Mouse (Mus musculus): Measurements from ENCODE around the gene Vps36. TPM values are rescaled to one million over a fixed set of nuclear protein-coding genes. Genes with fewer than 3 reads are reported as not detected.

The Vps36 gene
- polyA plus RNA-seq, 2 experiments = 4.9 to 7.8 TPM

DNA sequence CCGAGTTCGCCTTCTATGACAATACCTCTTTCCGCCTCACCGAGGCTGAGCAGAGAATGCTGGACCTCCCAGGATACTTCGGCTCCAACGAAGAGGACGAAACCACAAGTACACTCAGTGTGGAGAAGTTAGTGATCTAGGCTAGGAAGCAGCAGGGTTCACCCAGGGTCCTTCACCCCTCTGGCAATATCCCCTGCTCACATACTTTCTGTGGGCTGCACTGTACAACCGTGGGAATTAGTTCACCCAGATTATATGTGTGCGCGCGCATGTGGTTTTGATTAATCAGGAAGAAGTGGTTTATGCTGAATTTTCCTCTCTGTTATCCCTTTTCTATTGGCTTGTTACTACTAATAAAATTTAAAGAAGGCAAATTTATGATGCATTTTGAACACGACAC is 66.9 kb downstream of the Vps36 start:
- Histone ChIP-seq H3K27me3 (ENCODE audit: control insufficient read depth, insufficient read depth, low read length) (no peaks in the 10 kb centered on the region), H3K27ac (no peak overlapping the region), H3K9me3 (ENCODE audit: control insufficient read depth, low read length) (no peaks in the 10 kb centered on the region), H3K9ac (replicated peaks) (no peak overlapping the region), H3K4me1 (replicated peaks; ENCODE audit: control insufficient read depth in 2 of 2, insufficient read depth in 2 of 2, low read length in 1 of 2) (0 out of 4 replicates have a peak, but pooled peaks cover 0 to 2% of the 10 kb centered on the region in 2 experiments), H3K4me2 (ENCODE audit: low read depth) (no peak overlapping the region), H3K36me3 (replicated peaks; ENCODE audit: control insufficient read depth, insufficient read depth, low read depth) (no peaks in the 10 kb centered on the region), H3K4me3 (ENCODE audit: insufficient read depth in 1 of 2, low read depth in 2 of 2, low read length in 2 of 2) (no peak overlapping the region)
- 68% methylated on average over 12 of the region's 12 CpGs for WGBS (ENCODE audit: insufficient replicate concordance)
- ATAC-seq (ENCODE audit: insufficient read depth) (no peak), DNase-seq (ENCODE audit: low read depth in 3 of 3, low spot score in 3 of 3) (no peak)
- TF ChIP-seq EP300 (IDR thresholded peaks at IDR 0.05; ENCODE audit: low read depth) (no peak), CTCF (IDR thresholded peaks at IDR 0.05; ENCODE audit: low read depth) (no peak)

DNA sequence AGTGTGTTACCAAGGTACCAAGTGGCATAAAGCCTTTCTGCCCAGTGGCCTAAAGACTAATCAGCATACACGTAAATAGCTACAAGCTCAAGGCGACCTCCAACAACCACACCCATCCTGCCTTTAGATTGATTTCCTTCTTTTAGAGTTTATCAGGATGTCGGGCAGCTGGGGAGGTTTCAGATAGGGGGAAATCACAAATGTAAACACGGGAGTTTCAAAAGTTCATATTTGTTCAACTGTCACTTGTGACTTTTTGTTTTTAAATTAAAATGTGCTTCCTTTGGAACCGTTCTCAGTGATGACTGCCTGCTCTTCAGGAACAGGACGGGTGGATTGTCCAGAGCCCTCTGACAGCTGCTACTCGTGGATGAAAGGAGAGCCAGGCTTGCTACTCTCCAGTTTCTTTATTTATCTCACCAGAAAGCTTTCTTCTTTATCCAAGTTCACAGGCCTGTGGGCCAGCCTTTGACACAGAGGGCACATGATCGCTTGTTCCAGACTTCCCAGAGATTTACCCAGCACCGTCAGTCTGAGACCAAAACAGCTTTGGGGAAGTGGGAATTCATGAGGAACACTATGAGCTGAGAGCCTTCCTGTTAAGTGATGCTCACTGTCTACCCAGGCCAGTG is 67.6 kb downstream of the Vps36 start:
- DNase-seq (ENCODE audit: low read depth in 3 of 3, low spot score in 3 of 3) (no peak), ATAC-seq (ENCODE audit: insufficient read depth) (no peak)
- no peaks in the 10 kb centered on the region for H3K9me3 ChIP-seq (ENCODE audit: control insufficient read depth, low read length)
- TF ChIP-seq EP300 (IDR thresholded peaks at IDR 0.05; ENCODE audit: low read depth) (no peak), CTCF (IDR thresholded peaks at IDR 0.05; ENCODE audit: low read depth) (no peak)
- H3K4me1 ChIP-seq (replicated peaks; ENCODE audit: control insufficient read depth in 2 of 2, insufficient read depth in 2 of 2, low read length in 1 of 2) = 0 out of 4 replicates have a peak, but pooled peaks cover 0 to 2% of the 10 kb centered on the region in 2 experiments
- H3K4me2 ChIP-seq (ENCODE audit: low read depth) = no peak overlapping the region
- WGBS (ENCODE audit: insufficient replicate concordance) = 13% methylated on average over 9 of the region's 9 CpGs
- no peaks in the 10 kb centered on the region for H3K36me3 ChIP-seq (replicated peaks; ENCODE audit: control insufficient read depth, insufficient read depth, low read depth)
- H3K4me3 ChIP-seq (ENCODE audit: insufficient read depth in 1 of 2, low read depth in 2 of 2, low read length in 2 of 2) = no peak overlapping the region
- no peaks in the 10 kb centered on the region for H3K27me3 ChIP-seq (ENCODE audit: control insufficient read depth, insufficient read depth, low read length)
- H3K27ac ChIP-seq = no peak overlapping the region
- no peak overlapping the region for H3K9ac ChIP-seq (replicated peaks)

DNA sequence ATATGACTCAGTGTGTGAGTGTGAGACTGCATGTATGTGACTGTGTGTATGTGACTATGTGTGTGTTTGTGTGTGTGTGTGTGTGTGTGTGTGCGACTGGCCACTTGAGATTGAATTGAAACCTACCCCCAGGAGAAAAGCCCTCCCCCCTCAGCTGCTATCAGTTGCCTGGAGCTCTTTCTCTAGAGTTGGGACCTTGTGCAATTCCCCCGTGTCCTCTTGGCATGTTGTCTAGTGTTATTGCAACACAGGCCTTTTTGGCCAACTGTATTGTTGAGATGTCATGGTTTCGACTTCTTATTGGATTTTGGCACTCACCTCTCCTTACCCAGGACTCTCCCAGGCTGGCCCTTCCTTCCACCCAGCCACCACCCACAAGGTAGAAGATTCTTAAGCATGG is 69.7 kb downstream of the Vps36 start:
- no peak overlapping the region for H3K4me3 ChIP-seq (ENCODE audit: insufficient read depth in 1 of 2, low read depth in 2 of 2, low read length in 2 of 2)
- no peaks in the 10 kb centered on the region for H3K36me3 ChIP-seq (replicated peaks; ENCODE audit: control insufficient read depth, insufficient read depth, low read depth)
- 0 out of 4 replicates have a peak, but pooled peaks cover 0 to 2% of the 10 kb centered on the region in 2 experiments for H3K4me1 ChIP-seq (replicated peaks; ENCODE audit: control insufficient read depth in 2 of 2, insufficient read depth in 2 of 2, low read length in 1 of 2)
- ATAC-seq (ENCODE audit: insufficient read depth) = no peak
- no peak overlapping the region for H3K9ac ChIP-seq (replicated peaks)
- H3K27me3 ChIP-seq (ENCODE audit: control insufficient read depth, insufficient read depth, low read length) = no peaks in the 10 kb centered on the region
- H3K9me3 ChIP-seq (ENCODE audit: control insufficient read depth, low read length) = no peaks in the 10 kb centered on the region
- TF ChIP-seq EP300 (IDR thresholded peaks at IDR 0.05; ENCODE audit: low read depth) (no peak), CTCF (IDR thresholded peaks at IDR 0.05; ENCODE audit: low read depth) (no peak)
- no peak for DNase-seq (ENCODE audit: low read depth in 3 of 3, low spot score in 3 of 3)
- WGBS (ENCODE audit: insufficient replicate concordance) = 53% methylated on average over 3 of the region's 3 CpGs
- no peak overlapping the region for H3K27ac ChIP-seq
- no peak overlapping the region for H3K4me2 ChIP-seq (ENCODE audit: low read depth)

DNA sequence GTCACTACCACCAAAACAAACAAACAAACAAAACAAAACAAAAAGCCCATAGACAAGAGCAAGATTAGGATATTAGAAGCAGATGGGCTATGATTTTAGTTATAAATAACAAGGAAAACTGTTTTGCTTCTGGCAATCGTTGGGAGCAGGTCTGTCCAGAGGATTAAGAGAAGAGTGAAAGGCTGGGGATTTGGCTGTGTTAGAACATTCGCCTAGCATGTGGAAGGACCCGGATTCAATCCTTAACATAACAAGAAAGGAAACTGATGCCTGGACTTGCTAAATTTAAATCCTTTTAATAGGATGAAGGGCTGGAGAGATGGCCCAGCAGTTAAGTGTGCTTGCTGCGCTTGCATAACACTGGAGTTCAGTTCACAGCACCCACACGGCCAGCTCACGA is 71.7 kb downstream of the Vps36 start:
- no peak for ATAC-seq (ENCODE audit: insufficient read depth)
- WGBS (ENCODE audit: insufficient replicate concordance) = 59% methylated on average over 6 of the region's 6 CpGs

DNA sequence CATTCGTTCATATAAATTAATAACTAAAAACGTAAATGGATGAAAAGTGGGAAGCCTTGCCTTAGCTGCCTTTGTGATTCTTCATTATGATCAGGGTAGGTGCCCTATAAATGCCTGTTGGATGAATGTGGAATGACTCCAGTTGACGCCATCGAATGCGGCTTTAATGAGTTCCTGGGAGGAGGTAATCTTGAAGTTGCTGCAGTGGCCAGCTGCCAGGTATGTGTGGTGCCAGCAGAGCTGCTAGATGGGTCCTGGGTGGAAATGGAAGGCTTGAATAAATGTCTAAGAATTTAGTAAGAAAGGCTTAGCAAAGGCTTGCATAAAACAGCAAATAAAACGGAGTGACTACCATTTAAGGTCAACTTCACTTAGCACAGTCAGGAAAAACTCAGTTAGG is 72.2 kb downstream of the Vps36 start:
- no peak overlapping the region for H3K4me3 ChIP-seq (ENCODE audit: insufficient read depth in 1 of 2, low read depth in 2 of 2, low read length in 2 of 2)
- no peaks in the 10 kb centered on the region for H3K27me3 ChIP-seq (ENCODE audit: control insufficient read depth, insufficient read depth, low read length)
- H3K36me3 ChIP-seq (replicated peaks; ENCODE audit: control insufficient read depth, insufficient read depth, low read depth) = no peaks in the 10 kb centered on the region
- 0 out of 4 replicates have a peak, but pooled peaks cover 0 to 2% of the 10 kb centered on the region in 2 experiments for H3K4me1 ChIP-seq (replicated peaks; ENCODE audit: control insufficient read depth in 2 of 2, insufficient read depth in 2 of 2, low read length in 1 of 2)
- H3K9ac ChIP-seq (replicated peaks) = no peak overlapping the region
- H3K9me3 ChIP-seq (ENCODE audit: control insufficient read depth, low read length) = no peaks in the 10 kb centered on the region
- TF ChIP-seq CTCF (IDR thresholded peaks at IDR 0.05; ENCODE audit: low read depth) (no peak), EP300 (IDR thresholded peaks at IDR 0.05; ENCODE audit: low read depth) (no peak)
- no peak overlapping the region for H3K27ac ChIP-seq
- H3K4me2 ChIP-seq (ENCODE audit: low read depth) = no peak overlapping the region
- 61% methylated on average over 6 of the region's 6 CpGs for WGBS (ENCODE audit: insufficient replicate concordance)
- no peak for DNase-seq (ENCODE audit: low read depth in 3 of 3, low spot score in 3 of 3)
- no peak for ATAC-seq (ENCODE audit: insufficient read depth)

More for the DNA sequence above, 71.7 kb downstream of the Vps36 start:
- H3K27ac ChIP-seq = no peak overlapping the region
- no peaks in the 10 kb centered on the region for H3K27me3 ChIP-seq (ENCODE audit: control insufficient read depth, insufficient read depth, low read length)
- no peak for DNase-seq (ENCODE audit: low read depth in 3 of 3, low spot score in 3 of 3)
- TF ChIP-seq CTCF (IDR thresholded peaks at IDR 0.05; ENCODE audit: low read depth) = no peak
- TF ChIP-seq EP300 (IDR thresholded peaks at IDR 0.05; ENCODE audit: low read depth) = no peak
- no peak overlapping the region for H3K4me2 ChIP-seq (ENCODE audit: low read depth)
- no peaks in the 10 kb centered on the region for H3K9me3 ChIP-seq (ENCODE audit: control insufficient read depth, low read length)
- no peak overlapping the region for H3K9ac ChIP-seq (replicated peaks)
- no peaks in the 10 kb centered on the region for H3K36me3 ChIP-seq (replicated peaks; ENCODE audit: control insufficient read depth, insufficient read depth, low read depth)
- 0 out of 4 replicates have a peak, but pooled peaks cover 0 to 2% of the 10 kb centered on the region in 2 experiments for H3K4me1 ChIP-seq (replicated peaks; ENCODE audit: control insufficient read depth in 2 of 2, insufficient read depth in 2 of 2, low read length in 1 of 2)
- no peak overlapping the region for H3K4me3 ChIP-seq (ENCODE audit: insufficient read depth in 1 of 2, low read depth in 2 of 2, low read length in 2 of 2)

All from liver, embryonic 14.5 days (tissue).